Mouse (Mus musculus) brown adipose tissue, adult 24 weeks (tissue): ENCODE data around the gene Hoxb4. TPM values are rescaled to one million over a fixed set of nuclear protein-coding genes. Genes with fewer than 3 reads are reported as not detected.

Source experiments
- H3K27ac ChIP-seq: fragments of 200-500 bp; replicated peaks from 2 replicates; pipeline ENCODE4 v1.5.1; 2012; ENCODE audit warnings: low read depth, mild to moderate bottlenecking, low read length
- H3K4me1 ChIP-seq: fragments of 200-500 bp; 2 replicates; pipeline ENCODE4 v1.6.1; 2012; ENCODE audit warnings: low read length, mixed read lengths; ENCODE audit not compliant: control insufficient read depth, insufficient read depth, insufficient read length
- H3K4me3 ChIP-seq: fragments of 200-500 bp; 2 replicates; pipeline ENCODE4 v1.5.1; 2012; ENCODE audit warnings: low read depth, mild to moderate bottlenecking, low read length, moderate library complexity; ENCODE audit not compliant: insufficient read depth
- polyA plus RNA-seq: library from polyadenylated mRNA; stranded (reverse); fragments of >200 nt; gene quantifications from 2 replicates; pipeline ENCODE4 v1.2.4, GENCODE M21; 2012; ENCODE audit not compliant: missing spikeins, insufficient read depth, insufficient read length

Gene Hoxb4
- 6.0 and 6.4 TPM in 2 replicates for polyA plus RNA-seq

- Histone ChIP-seq H3K4me3 (peak within 1 kb of the TSS; percentile 94), H3K4me1 (peaks cover 14% of the 10 kb centered on the region), H3K27ac (peak within 1 kb of the TSS; percentile 97)
Observed at GRCm38 (mm10) chr11:96317608-96318367, at the start of gene Hoxb4. Gene Hoxb4, plus strand, starts transcription at chr11:96318267.

DNA sequence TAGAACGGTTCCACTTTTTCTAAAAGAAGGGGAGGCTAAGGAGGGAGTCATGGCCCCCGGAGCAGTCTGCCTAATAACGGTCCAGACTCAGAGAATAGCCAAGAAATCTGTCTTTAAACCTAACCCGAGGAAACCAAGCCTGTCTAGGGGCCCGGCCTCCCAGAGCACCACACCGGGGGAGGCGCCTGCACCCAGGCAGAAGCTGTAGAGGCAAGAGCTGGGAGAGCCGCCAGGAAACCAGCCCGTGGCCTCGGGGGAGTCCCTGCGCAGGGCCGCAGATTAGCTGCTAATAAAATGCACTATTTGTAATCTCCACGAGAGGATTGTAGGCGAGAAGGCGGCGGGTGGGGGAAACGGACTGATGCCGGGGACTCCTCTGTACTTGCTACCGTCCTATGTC is 48.2 kb upstream of the Hoxb4 start:
- Histone ChIP-seq H3K4me3 (no peak overlapping the region), H3K4me1 (no peaks in the 10 kb centered on the region), H3K27ac (no peak overlapping the region)

DNA sequence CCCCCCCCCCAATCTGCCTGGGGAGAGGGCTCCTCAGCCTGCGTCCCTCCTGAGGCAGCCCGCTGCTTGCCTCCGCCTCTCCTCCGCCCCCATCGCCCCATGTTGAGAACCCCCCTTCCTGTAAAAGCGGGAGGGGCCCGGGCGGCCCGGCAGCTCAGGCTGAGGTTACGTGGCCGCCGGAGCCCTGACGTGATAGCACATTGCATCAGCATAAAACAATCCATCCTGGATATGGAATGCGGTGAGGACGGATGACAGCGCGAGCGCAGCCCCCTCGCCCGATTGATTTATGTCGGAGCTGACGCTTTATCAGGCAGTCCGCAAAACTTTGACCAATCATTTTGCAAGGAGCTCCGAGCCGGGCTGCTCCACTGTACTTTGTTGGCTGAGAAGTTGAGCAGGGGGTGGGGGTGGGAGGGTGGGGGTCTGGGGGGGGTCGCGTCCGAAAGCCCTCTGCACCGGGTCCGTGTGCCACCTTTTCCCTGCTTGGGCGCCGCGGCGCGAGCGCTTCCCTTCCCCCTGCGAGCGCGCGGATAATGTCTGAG is 47.0 kb upstream of the Hoxb4 start, which contains the start of gene Hoxb9:
TSS of gene Hoxb9 (plus strand) at position 462 of the 545 bp plus-strand sequence.
- Histone ChIP-seq H3K27ac (no peak within 1 kb of the TSS), H3K4me3 (peak within 1 kb of the TSS; percentile 54), H3K4me1 (no peaks in the 10 kb centered on the region)

DNA sequence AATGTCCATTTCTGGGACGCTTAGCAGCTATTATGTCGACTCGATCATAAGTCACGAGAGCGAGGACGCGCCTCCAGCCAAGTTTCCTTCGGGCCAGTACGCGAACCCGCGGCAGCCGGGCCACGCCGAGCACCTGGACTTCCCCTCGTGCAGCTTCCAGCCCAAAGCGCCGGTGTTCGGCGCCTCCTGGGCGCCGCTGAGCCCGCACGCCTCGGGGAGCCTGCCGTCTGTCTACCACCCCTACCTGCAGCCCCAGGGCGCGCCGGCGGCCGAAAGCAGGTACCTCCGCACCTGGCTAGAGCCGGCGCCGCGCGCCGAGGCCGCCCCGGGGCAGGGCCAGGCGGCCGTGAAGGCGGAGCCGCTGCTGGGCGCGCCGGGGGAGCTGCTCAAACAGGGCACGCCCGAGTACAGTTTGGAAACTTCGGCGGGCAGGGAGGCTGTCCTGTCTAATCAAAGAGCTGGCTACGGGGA is 46.5 kb upstream of the Hoxb4 start:
- Histone ChIP-seq H3K4me3 (peak overlapping the region; percentile 54), H3K27ac (no peak overlapping the region)

GRCm38 (mm10) chr11:96272024-96272921 is 45.8 kb upstream of the Hoxb4 start:
- peak overlapping the region; percentile 54 for H3K4me3 ChIP-seq
- no peak overlapping the region for H3K27ac ChIP-seq
- H3K4me1 ChIP-seq: no peaks in the 10 kb centered on the region

More for the DNA sequence above, 46.5 kb upstream of the Hoxb4 start:
- H3K4me1 ChIP-seq: no peaks in the 10 kb centered on the region

DNA sequence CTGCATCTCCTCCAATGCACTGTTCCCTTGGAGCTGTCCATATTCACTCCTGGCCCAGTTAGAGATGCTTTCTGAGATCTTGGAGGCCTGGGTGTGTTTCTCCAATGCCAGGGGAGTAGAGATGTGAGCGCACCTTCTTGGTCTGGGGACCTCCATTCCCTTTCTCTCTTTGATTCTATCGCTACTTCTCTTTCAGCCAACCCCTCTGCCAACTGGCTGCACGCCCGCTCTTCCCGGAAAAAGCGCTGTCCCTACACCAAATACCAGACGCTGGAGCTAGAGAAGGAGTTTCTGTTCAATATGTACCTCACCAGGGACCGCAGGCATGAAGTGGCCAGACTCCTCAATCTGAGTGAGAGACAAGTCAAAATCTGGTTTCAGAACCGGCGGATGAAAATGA is 43.6 kb upstream of the Hoxb4 start:
- no peaks in the 10 kb centered on the region for H3K4me1 ChIP-seq
- no peak overlapping the region for H3K4me3 ChIP-seq
- no peak overlapping the region for H3K27ac ChIP-seq

DNA sequence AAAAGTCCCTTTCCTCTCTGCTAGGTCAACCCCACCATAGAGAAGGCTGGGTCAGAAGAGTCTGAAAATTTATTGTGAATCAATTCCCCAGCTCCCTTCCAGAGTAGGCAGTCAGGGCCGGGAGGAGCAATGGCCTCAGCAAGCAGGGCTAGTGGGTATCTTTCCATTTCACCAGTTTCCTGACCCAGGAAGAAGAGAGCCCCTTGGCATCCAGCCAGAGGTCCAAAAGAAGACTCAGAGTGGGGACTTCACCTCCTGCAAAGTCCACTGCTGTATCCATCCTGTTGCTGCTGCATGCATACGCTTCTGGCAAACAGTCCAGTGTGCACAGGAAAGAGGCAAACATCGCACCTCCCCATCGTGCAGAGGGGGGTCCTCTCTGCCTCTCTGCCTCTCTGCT is 42.2 kb upstream of the Hoxb4 start:
- no peak overlapping the region for H3K27ac ChIP-seq
- H3K4me3 ChIP-seq: no peak overlapping the region
- no peaks in the 10 kb centered on the region for H3K4me1 ChIP-seq

- Histone ChIP-seq H3K4me3 (peak overlapping the region; percentile 40), H3K27ac (no peak overlapping the region), H3K4me1 (no peaks in the 10 kb centered on the region)
Observed at GRCm38 (mm10) chr11:96277151-96278044, 40.7 kb upstream of the Hoxb4 start.

DNA sequence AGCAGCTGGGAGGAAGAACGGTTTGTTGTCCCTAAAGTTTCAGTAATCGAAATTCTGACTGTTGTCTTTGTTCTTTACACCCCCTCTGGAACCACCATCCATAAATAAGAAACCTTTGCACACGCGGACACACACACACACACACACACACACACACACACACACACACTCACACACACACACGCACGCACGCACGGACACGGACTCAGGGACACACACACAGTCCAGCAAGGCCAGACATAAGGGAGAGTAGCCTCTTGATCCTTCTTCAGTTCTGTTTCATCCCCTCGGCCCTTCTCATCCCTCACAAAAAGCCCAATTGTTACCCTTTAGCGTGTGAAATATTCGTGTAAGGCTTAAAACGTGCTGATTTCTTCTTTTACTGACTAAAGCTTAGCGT is 39.7 kb upstream of the Hoxb4 start:
- Histone ChIP-seq H3K4me3 (peak overlapping the region; percentile 2), H3K4me1 (no peaks in the 10 kb centered on the region), H3K27ac (no peak overlapping the region)

GRCm38 (mm10) chr11:96278773-96279172 is 39.3 kb upstream of the Hoxb4 start:
- H3K4me3 ChIP-seq: no peak overlapping the region
- no peak overlapping the region for H3K27ac ChIP-seq
- no peaks in the 10 kb centered on the region for H3K4me1 ChIP-seq

GRCm38 (mm10) chr11:96279421-96280233 is 38.4 kb upstream of the Hoxb4 start:
- no peaks in the 10 kb centered on the region for H3K4me1 ChIP-seq
- no peak overlapping the region for H3K27ac ChIP-seq
- peak overlapping the region; percentile 28; the same call in 1 of the 2 replicates for H3K4me3 ChIP-seq

- H3K27ac ChIP-seq: no peak overlapping the region
- no peaks in the 10 kb centered on the region for H3K4me1 ChIP-seq
- H3K4me3 ChIP-seq: peak overlapping the region; percentile 35; the same call in 1 of the 2 replicates
Observed at GRCm38 (mm10) chr11:96280399-96281378, 37.4 kb upstream of the Hoxb4 start.

GRCm38 (mm10) chr11:96281396-96281795 is 36.7 kb upstream of the Hoxb4 start:
- Histone ChIP-seq H3K27ac (no peak overlapping the region), H3K4me3 (peak overlapping the region; percentile 35), H3K4me1 (no peaks in the 10 kb centered on the region)
